Mouse (Mus musculus): ENCODE data around the gene Morf4l1.

DNA sequence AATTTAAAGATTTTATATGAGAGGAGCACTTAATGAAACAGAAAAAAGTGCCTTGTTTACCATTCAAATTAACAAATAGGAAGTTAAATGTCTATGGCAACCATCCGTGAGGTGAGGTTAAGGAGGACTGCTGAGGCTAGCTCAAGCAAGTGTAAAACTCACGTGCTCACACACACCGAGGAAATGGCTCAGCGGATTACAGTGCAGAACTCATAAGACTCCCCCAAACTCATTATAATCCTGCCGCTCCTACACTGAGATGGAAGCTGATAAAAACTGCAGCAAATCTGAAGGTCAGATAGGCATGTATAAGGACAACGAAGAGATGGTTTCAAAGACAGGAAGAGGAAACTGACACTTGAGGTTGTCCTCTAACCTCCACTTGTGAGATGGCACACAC is 5.2 kb downstream of the Morf4l1 start:
- no peak for TF ChIP-seq CTCF (IDR thresholded peaks at IDR 0.05; ENCODE audit: low read depth)
- TF ChIP-seq EP300 (IDR thresholded peaks at IDR 0.05; ENCODE audit: low read depth), result no peak
